ENCODE assay signal across 8 mouse cellular contexts in genomic region chr9:44074395-44075275, GRCm38 (mm10). TPM values are rescaled to one million over a fixed set of nuclear protein-coding genes. Genes with fewer than 3 reads are reported as not detected.
DNase-seq lines count a peak whose midpoint lies in the region; ATAC-seq and TF ChIP-seq lines count a peak whose summit lies in the region.
"Had no signal": no experiment of that assay in that cellular context is flagged by ENCODE, and none has a peak within 500 bp of the region (broad histone marks: within the 10 kb centered on the region; RNA-seq: fewer than 3 reads in every experiment).

No protein-coding gene starts in this region.

- WGBS in kidney, embryonic 15.5 days: 66% methylated on average over 9 of the region's 9 CpGs

- H3K4me3 ChIP-seq in kidney, embryonic 15.5 days (replicated peaks): no peak overlapping the region
- no peak overlapping the region for H3K4me3 ChIP-seq in ES-E14 (ENCODE audit: insufficient read depth in 1 of 2, low read depth in 1 of 2, low read length in 2 of 2, poor library complexity in 1 of 2, severe bottlenecking in 1 of 2)
- H3K4me3 ChIP-seq: limb, embryonic 13.5 days had no signal

- H3K9me3 ChIP-seq in kidney, embryonic 15.5 days (replicated peaks): no peaks in the 10 kb centered on the region
- no peaks in the 10 kb centered on the region for H3K9me3 ChIP-seq in ES-E14 (ENCODE audit: control insufficient read depth, insufficient read depth, low read depth, low read length)
- H3K9me3 ChIP-seq: limb, embryonic 13.5 days had no signal

- H3K4me2 ChIP-seq in kidney, embryonic 15.5 days: no peak overlapping the region
- H3K4me2 ChIP-seq: limb, embryonic 13.5 days had no signal

- no peak overlapping the region for H3K27ac ChIP-seq in kidney, embryonic 15.5 days
- no peak overlapping the region for H3K27ac ChIP-seq in ES-E14 (ENCODE audit: insufficient read depth, low read depth, low read length, poor library complexity, severe bottlenecking)
- H3K27ac ChIP-seq: limb, embryonic 13.5 days had no signal

- no peak for ATAC-seq in kidney, embryonic 15.5 days (replicated peaks; ENCODE audit: low FRiP score)
- ATAC-seq in granulocyte monocyte progenitor cell, adult 5-6 weeks (replicated peaks; ENCODE audit: poor library complexity, severe bottlenecking): peak; percentile 42
- no peak for ATAC-seq in activated CD4-positive, CD25-positive, alpha-beta regulatory T cell, adult 4 months

- no peaks in the 10 kb centered on the region for H3K36me3 ChIP-seq in kidney, embryonic 15.5 days
- H3K36me3 ChIP-seq in ES-E14 (ENCODE audit: control insufficient read depth, insufficient read depth, low read length, poor library complexity, severe bottlenecking): no peaks in the 10 kb centered on the region
- H3K36me3 ChIP-seq: limb, embryonic 13.5 days had no signal

- no peak overlapping the region for H3K9ac ChIP-seq in kidney, embryonic 15.5 days
- H3K9ac ChIP-seq in ES-E14 (ENCODE audit: insufficient read depth, low read depth, low read length, poor library complexity, severe bottlenecking): no peak overlapping the region
- H3K9ac ChIP-seq: limb, embryonic 13.5 days had no signal

- H3K27me3 ChIP-seq in kidney, embryonic 15.5 days: no peaks in the 10 kb centered on the region

- DNase-seq in kidney, adult 18-20 months: peak; percentile 67
- peak; percentile 61 to 62 for DNase-seq in B cell, adult 2 months
- DNase-seq in ES-E14 (ENCODE audit: low read depth, low spot score): peak; percentile 73
- no peak for DNase-seq in right cerebral cortex, postnatal 25 days

- H3K4me1 ChIP-seq in kidney, embryonic 15.5 days: peaks cover 77% of the 10 kb centered on the region
- H3K4me1 ChIP-seq in ES-E14 (ENCODE audit: control insufficient read depth in 2 of 2, insufficient read depth in 2 of 2, low read length in 2 of 2, poor library complexity in 1 of 2): peaks cover 0 to 17% of the 10 kb centered on the region in 2 experiments; a peak in 1 of 4 replicates

- in situ Hi-C loops in ES-E14 (cut with MboI; ENCODE audit: low sequenced_read_pairs in 2 of 2, unreplicated experiment in 2 of 2): no loop called here

TF ChIP-seq in ES-E14, 5 proteins besides CTCF, POLR2A, EP300 and RAD21:
- TF ChIP-seq CHD2 (IDR thresholded peaks at IDR 0.05; ENCODE audit: low read depth, low read length) (no peak), ZNF384 (IDR thresholded peaks at IDR 0.05; ENCODE audit: low read depth, low read length) (no peak), HCFC1 (IDR thresholded peaks at IDR 0.05; ENCODE audit: borderline replicate concordance, insufficient read depth, low read length) (no peak), MAFK (IDR thresholded peaks at IDR 0.05; ENCODE audit: insufficient read depth, low read depth, low read length) (no peak), ZC3H11A (IDR thresholded peaks at IDR 0.05; ENCODE audit: borderline replicate concordance, low read depth, low read length) (no peak)

RNA-seq across cellular contexts. Expression of gene Usp2, which starts 7.8 kb away (rescaled TPM):
- 31.9 and 36.8 TPM in 2 replicates for polyA plus RNA-seq in kidney, embryonic 15.5 days (2015; fragmentation: Nextera tagmentation; extraction: Ambion mirVana)
- total RNA-seq in ES-E14 (2012; rRNA removed): 3.9 and 4.0 TPM in 2 replicates
- 3.6 and 12.0 TPM in 2 replicates for total RNA-seq in granulocyte monocyte progenitor cell, adult 5-6 weeks (2014; fragmentation: Nextera tagmentation)
- 1.2 and 3.1 TPM in 2 replicates for total RNA-seq in granulocyte monocyte progenitor cell, adult 5-6 weeks (2017)
- polyA plus RNA-seq in activated CD4-positive, CD25-positive, alpha-beta regulatory T cell, adult 4 months (2017; shearing (Covaris generic)): 1 to 10 TPM; 1.6 to 1.7 TPM

RNA-seq across cellular contexts. Expression of gene Mfrp, which starts 26.9 kb away (rescaled TPM):
- 0.13 TPM in 1 of 2 replicates, not detected in the other for polyA plus RNA-seq in kidney, embryonic 15.5 days (2015; fragmentation: Nextera tagmentation; extraction: Ambion mirVana)
- total RNA-seq in ES-E14 (2012; rRNA removed): 0.09 and 0.11 TPM in 2 replicates
- not detected in 2 replicates for total RNA-seq in granulocyte monocyte progenitor cell, adult 5-6 weeks (2014; fragmentation: Nextera tagmentation)
- total RNA-seq in granulocyte monocyte progenitor cell, adult 5-6 weeks (2017): 0.15 TPM in 1 of 2 replicates, not detected in the other
- polyA plus RNA-seq in activated CD4-positive, CD25-positive, alpha-beta regulatory T cell, adult 4 months (2017; shearing (Covaris generic)): not detected

RNA-seq across cellular contexts. Expression of gene Thy1, which starts 31.5 kb away (rescaled TPM):
- 9.6 and 10.2 TPM in 2 replicates for polyA plus RNA-seq in kidney, embryonic 15.5 days (2015; fragmentation: Nextera tagmentation; extraction: Ambion mirVana)
- 10.2 and 15.8 TPM in 2 replicates for total RNA-seq in ES-E14 (2012; rRNA removed)
- total RNA-seq in granulocyte monocyte progenitor cell, adult 5-6 weeks (2014; fragmentation: Nextera tagmentation): 3.3 TPM in 1 of 2 replicates, not detected in the other
- total RNA-seq in granulocyte monocyte progenitor cell, adult 5-6 weeks (2017): not detected in 2 replicates
- polyA plus RNA-seq in activated CD4-positive, CD25-positive, alpha-beta regulatory T cell, adult 4 months (2017; shearing (Covaris generic)): 100 to 1,000 TPM; 218 to 257 TPM

RNA-seq across cellular contexts. Expression of gene C1qtnf5, which starts 32.4 kb away (rescaled TPM):
- 4.5 and 5.2 TPM in 2 replicates for polyA plus RNA-seq in kidney, embryonic 15.5 days (2015; fragmentation: Nextera tagmentation; extraction: Ambion mirVana)
- 0.79 and 1.6 TPM in 2 replicates for total RNA-seq in ES-E14 (2012; rRNA removed)
- total RNA-seq in granulocyte monocyte progenitor cell, adult 5-6 weeks (2014; fragmentation: Nextera tagmentation): not detected in 2 replicates
- total RNA-seq in granulocyte monocyte progenitor cell, adult 5-6 weeks (2017): not detected in 2 replicates
- not detected for polyA plus RNA-seq in activated CD4-positive, CD25-positive, alpha-beta regulatory T cell, adult 4 months (2017; shearing (Covaris generic))

RNA-seq across cellular contexts. Expression of gene Gm49380, which starts 38.7 kb away (rescaled TPM):
- 0.17 and 0.21 TPM in 2 replicates for polyA plus RNA-seq in kidney, embryonic 15.5 days (2015; fragmentation: Nextera tagmentation; extraction: Ambion mirVana)
- 0.18 and 0.26 TPM in 2 replicates for total RNA-seq in ES-E14 (2012; rRNA removed)
- not detected in 2 replicates for total RNA-seq in granulocyte monocyte progenitor cell, adult 5-6 weeks (2014; fragmentation: Nextera tagmentation)
- not detected in 2 replicates for total RNA-seq in granulocyte monocyte progenitor cell, adult 5-6 weeks (2017)
- polyA plus RNA-seq in activated CD4-positive, CD25-positive, alpha-beta regulatory T cell, adult 4 months (2017; shearing (Covaris generic)): not detected
